In the genomic region with DNA sequence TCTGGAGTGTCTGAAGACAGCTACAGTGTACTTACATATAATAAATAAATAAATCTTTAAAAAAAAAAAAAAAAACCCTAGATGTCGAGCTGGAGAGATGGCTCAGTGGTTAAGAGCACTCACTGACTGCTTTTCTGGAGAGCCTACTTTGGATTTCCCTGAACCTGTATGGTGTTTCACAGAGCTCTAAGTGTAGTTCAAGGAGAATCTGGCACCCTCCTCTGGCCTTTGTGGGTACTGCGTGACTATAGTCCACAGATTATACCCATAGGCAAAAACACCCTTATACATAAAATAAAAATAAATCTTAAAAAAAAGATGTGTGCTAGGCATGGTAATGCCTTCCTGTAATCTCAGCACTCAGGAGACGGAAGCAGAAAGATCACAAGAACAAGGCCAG, we compare ENCODE assay signal across 8 mouse cellular contexts. TPM values are rescaled to one million over a fixed set of nuclear protein-coding genes. Genes with fewer than 3 reads are reported as not detected.
A peak's percentile ranks its signal among the peaks of the same experiment; 100 is the strongest.
DNase-seq lines count a peak whose midpoint lies in the region; ATAC-seq and TF ChIP-seq lines count a peak whose summit lies in the region.
"Had no signal": no experiment of that assay in that cellular context is flagged by ENCODE, and none has a peak within 500 bp of the region (broad histone marks: within the 10 kb centered on the region; RNA-seq: fewer than 3 reads in every experiment).

No protein-coding gene starts in this region.

- no peak for TF ChIP-seq CTCF in G1E (IDR thresholded peaks at IDR 0.05; ENCODE audit: low read depth, low read length)
- TF ChIP-seq CTCF in heart, postnatal 0 days (IDR thresholded peaks at IDR 0.05; ENCODE audit: low read depth) = peak; percentile 70
- no peak; the same call in 1 of the 2 replicates for TF ChIP-seq CTCF in lung, adult 2 months (IDR thresholded peaks at IDR 0.05; ENCODE audit: insufficient read depth, low read length)

- H3K9me3 ChIP-seq in G1E (replicated peaks) = no peaks in the 10 kb centered on the region
- no peaks in the 10 kb centered on the region for H3K9me3 ChIP-seq in embryonic facial prominence, embryonic 11.5 days (replicated peaks; ENCODE audit: control insufficient read depth, low read length)
- no peaks in the 10 kb centered on the region for H3K9me3 ChIP-seq in heart, postnatal 0 days (replicated peaks; ENCODE audit: control insufficient read depth, low read length)
- H3K9me3 ChIP-seq: lung, embryonic 15.5 days had no signal

- peaks cover 95% of the 10 kb centered on the region for H3K36me3 ChIP-seq in G1E (replicated peaks)
- H3K36me3 ChIP-seq in embryonic facial prominence, embryonic 11.5 days (replicated peaks; ENCODE audit: control insufficient read depth, insufficient read depth, low read depth, low read length) = no peaks in the 10 kb centered on the region; the same call in none of the 2 replicates
- H3K36me3 ChIP-seq in heart, postnatal 0 days (replicated peaks; ENCODE audit: control insufficient read depth, insufficient read depth, low read length) = peaks cover 71% of the 10 kb centered on the region

- H3K9ac ChIP-seq in embryonic facial prominence, embryonic 11.5 days (replicated peaks; ENCODE audit: low read length) = no peak overlapping the region
- H3K9ac ChIP-seq in heart, postnatal 0 days (replicated peaks; ENCODE audit: low read depth, low read length) = no peak overlapping the region
- H3K9ac ChIP-seq: lung, embryonic 15.5 days had no signal

- no peak for TF ChIP-seq POLR2A in lung, adult 2 months (IDR thresholded peaks at IDR 0.05; ENCODE audit: borderline replicate concordance, extremely low read depth, low read depth, low read length)

- no peak for ATAC-seq in G1E (ENCODE audit: extremely low read depth, insufficient number of reproducible peaks, low FRiP score, poor library complexity, severe bottlenecking)
- ATAC-seq in embryonic facial prominence, embryonic 11.5 days (replicated peaks; ENCODE audit: insufficient number of reproducible peaks, low FRiP score, low TSS enrichment, low read depth) = 0 out of 2 replicates have a peak, but pooled peaks have one; percentile 65
- peak; percentile 64 for ATAC-seq in heart, postnatal 0 days (ENCODE audit: insufficient read depth, low read depth)

- H3K27ac ChIP-seq in embryonic facial prominence, embryonic 11.5 days (replicated peaks; ENCODE audit: low read depth, low read length) = no peak overlapping the region
- H3K27ac ChIP-seq in heart, postnatal 0 days (ENCODE audit: low read depth) = no peak overlapping the region
- H3K27ac ChIP-seq: lung, embryonic 15.5 days had no signal

- H3K4me3 ChIP-seq in G1E (ENCODE audit: low read depth, low read length) = no peak overlapping the region
- H3K4me3 ChIP-seq in embryonic facial prominence, embryonic 11.5 days (ENCODE audit: low read depth, low read length) = no peak overlapping the region
- no peak overlapping the region for H3K4me3 ChIP-seq in heart, postnatal 0 days (ENCODE audit: low read depth, low read length)
- H3K4me3 ChIP-seq in lung, adult 2 months (replicated peaks; ENCODE audit: extremely low read depth, low read depth, low read length) = no peak overlapping the region
- H3K4me3 ChIP-seq: lung, embryonic 15.5 days had no signal

- 58% methylated on average over 3 of the region's 3 CpGs for WGBS in embryonic facial prominence, embryonic 11.5 days
- WGBS in heart, postnatal 0 days = 64% methylated on average over 3 of the region's 3 CpGs
- 54% methylated on average over 3 of the region's 3 CpGs for WGBS in lung, adult 2 months

- no peak overlapping the region for H3K4me2 ChIP-seq in embryonic facial prominence, embryonic 11.5 days (ENCODE audit: low read depth, low read length)
- H3K4me2 ChIP-seq in heart, postnatal 0 days (ENCODE audit: low read depth, low read length) = no peak overlapping the region
- H3K4me2 ChIP-seq: lung, embryonic 15.5 days had no signal

- peak; percentile 33 for DNase-seq in G1E (ENCODE audit: low spot score)
- DNase-seq in adrenal gland, postnatal 14 days = peak; percentile 69
- DNase-seq in embryonic facial prominence, embryonic 11.5 days (ENCODE audit: low spot score) = peak; percentile 79
- DNase-seq in heart, postnatal 0 days (ENCODE audit: low spot score) = peak; percentile 29
- DNase-seq in layer of hippocampus, adult 18-20 months (ENCODE audit: low spot score in 2 of 2) = peak; percentile 37 to 87
- DNase-seq in lung, adult 2 months = peak; percentile 66
- DNase-seq in right cerebral cortex, postnatal 10 days (ENCODE audit: low spot score in 2 of 2) = peak; percentile 71 to 81

- H3K4me1 ChIP-seq in G1E (ENCODE audit: insufficient read depth, low read depth, low read length) = peaks cover 1% of the 10 kb centered on the region; the same call in 1 of the 2 replicates
- no peaks in the 10 kb centered on the region for H3K4me1 ChIP-seq in embryonic facial prominence, embryonic 11.5 days (ENCODE audit: control insufficient read depth, insufficient read depth, low read length)
- H3K4me1 ChIP-seq in heart, postnatal 0 days (ENCODE audit: control insufficient read depth, insufficient read depth) = no peaks in the 10 kb centered on the region
- H3K4me1 ChIP-seq in lung, adult 2 months (ENCODE audit: control insufficient read depth, insufficient read depth, low read length) = no peaks in the 10 kb centered on the region
- H3K4me1 ChIP-seq: lung, embryonic 15.5 days had no signal

- TF ChIP-seq EP300 in heart, postnatal 0 days (IDR thresholded peaks at IDR 0.05; ENCODE audit: low read depth) = no peak

- H3K27me3 ChIP-seq in G1E (ENCODE audit: insufficient read depth, low read length) = no peaks in the 10 kb centered on the region
- no peaks in the 10 kb centered on the region for H3K27me3 ChIP-seq in embryonic facial prominence, embryonic 11.5 days (ENCODE audit: control insufficient read depth, insufficient read depth, low read length)
- H3K27me3 ChIP-seq in heart, postnatal 0 days (ENCODE audit: control insufficient read depth, insufficient read depth, low read length) = no peaks in the 10 kb centered on the region
- H3K27me3 ChIP-seq: lung, embryonic 15.5 days had no signal

RNA-seq across cellular contexts. Expression of a gene that starts 14.5 kb away (rescaled TPM):
- 79.8 and 89.5 TPM in 2 replicates for total RNA-seq in G1E (2014; fragmentation: Nextera tagmentation)
- total RNA-seq in G1E (2017) = 59.2 and 80.4 TPM in 2 replicates
- polyA plus RNA-seq in G1E (2012) = 17.9 and 24.5 TPM in 2 replicates
- 37.6 and 38.6 TPM in 2 replicates for total RNA-seq in adrenal gland, postnatal 14 days (2021)
- polyA plus RNA-seq in embryonic facial prominence, embryonic 11.5 days (2014; fragmentation: Nextera tagmentation; extraction: Ambion mirVana) = 52.5 and 55.9 TPM in 2 replicates
- total RNA-seq in heart, postnatal 0 days (2014; rRNA removed; ENCODE audit: low replicate concordance) = 27.4 and 53.1 TPM in 2 replicates
- polyA plus RNA-seq in heart, postnatal 0 days (2015; fragmentation: Nextera tagmentation; extraction: Ambion mirVana) = 7.6 and 10.0 TPM in 2 replicates
- 10 to 100 TPM; 25.3 to 28.8 TPM for total RNA-seq in layer of hippocampus, adult 18-20 months (2021)
- polyA plus RNA-seq in lung, adult 2 months (2012; rRNA removed) = 23.1 and 41.0 TPM in 2 replicates

RNA-seq across cellular contexts. Expression of a gene that starts 19.7 kb away (rescaled TPM):
- total RNA-seq in G1E (2014; fragmentation: Nextera tagmentation) = not detected in 2 replicates
- not detected in 2 replicates for total RNA-seq in G1E (2017)
- not detected in 2 replicates for polyA plus RNA-seq in G1E (2012)
- total RNA-seq in adrenal gland, postnatal 14 days (2021) = 10.6 and 19.4 TPM in 2 replicates
- 79.6 and 98.0 TPM in 2 replicates for polyA plus RNA-seq in embryonic facial prominence, embryonic 11.5 days (2014; fragmentation: Nextera tagmentation; extraction: Ambion mirVana)
- total RNA-seq in heart, postnatal 0 days (2014; rRNA removed; ENCODE audit: low replicate concordance) = 0.31 and 2.0 TPM in 2 replicates
- polyA plus RNA-seq in heart, postnatal 0 days (2015; fragmentation: Nextera tagmentation; extraction: Ambion mirVana) = 0.16 and 0.78 TPM in 2 replicates
- total RNA-seq in layer of hippocampus, adult 18-20 months (2021) = 100 to 1,000 TPM; 560 to 580 TPM
- polyA plus RNA-seq in lung, adult 2 months (2012; rRNA removed) = 0.13 TPM in 1 of 2 replicates, not detected in the other

RNA-seq across cellular contexts. Expression of a gene that starts 30.7 kb away (rescaled TPM):
- total RNA-seq in G1E (2014; fragmentation: Nextera tagmentation) (22.2 and 22.3 TPM in 2 replicates), G1E (2017) (40.0 and 40.5 TPM in 2 replicates)
- 26.0 and 28.1 TPM in 2 replicates for polyA plus RNA-seq in G1E (2012)
- total RNA-seq in adrenal gland, postnatal 14 days (2021) = 35.3 and 37.9 TPM in 2 replicates
- 29.1 and 37.0 TPM in 2 replicates for polyA plus RNA-seq in embryonic facial prominence, embryonic 11.5 days (2014; fragmentation: Nextera tagmentation; extraction: Ambion mirVana)
- total RNA-seq in heart, postnatal 0 days (2014; rRNA removed; ENCODE audit: low replicate concordance) = 26.0 and 38.4 TPM in 2 replicates
- polyA plus RNA-seq in heart, postnatal 0 days (2015; fragmentation: Nextera tagmentation; extraction: Ambion mirVana) = 18.7 and 19.2 TPM in 2 replicates
- total RNA-seq in layer of hippocampus, adult 18-20 months (2021) = 10 to 100 TPM; 70.2 to 71.1 TPM
- 39.0 and 44.0 TPM in 2 replicates for polyA plus RNA-seq in lung, adult 2 months (2012; rRNA removed)

RNA-seq across cellular contexts. Expression of a gene that starts 31.2 kb away (rescaled TPM):
- 32.8 and 35.0 TPM in 2 replicates for total RNA-seq in G1E (2014; fragmentation: Nextera tagmentation)
- 28.5 and 32.1 TPM in 2 replicates for total RNA-seq in G1E (2017)
- polyA plus RNA-seq in G1E (2012) = 17.5 and 25.0 TPM in 2 replicates
- 36.4 and 49.3 TPM in 2 replicates for total RNA-seq in adrenal gland, postnatal 14 days (2021)
- 49.7 and 50.8 TPM in 2 replicates for polyA plus RNA-seq in embryonic facial prominence, embryonic 11.5 days (2014; fragmentation: Nextera tagmentation; extraction: Ambion mirVana)
- 11.4 and 17.9 TPM in 2 replicates for total RNA-seq in heart, postnatal 0 days (2014; rRNA removed; ENCODE audit: low replicate concordance)
- polyA plus RNA-seq in heart, postnatal 0 days (2015; fragmentation: Nextera tagmentation; extraction: Ambion mirVana) = 54.8 and 59.4 TPM in 2 replicates
- 10 to 100 TPM; 41.1 to 46.0 TPM for total RNA-seq in layer of hippocampus, adult 18-20 months (2021)
- polyA plus RNA-seq in lung, adult 2 months (2012; rRNA removed) = 29.1 and 42.9 TPM in 2 replicates

RNA-seq across cellular contexts. Expression of a gene that starts 45.9 kb away (rescaled TPM):
- total RNA-seq in G1E (2014; fragmentation: Nextera tagmentation) = 13.8 and 16.1 TPM in 2 replicates
- 15.3 and 18.9 TPM in 2 replicates for total RNA-seq in G1E (2017)
- polyA plus RNA-seq in G1E (2012) = 23.9 and 29.9 TPM in 2 replicates
- total RNA-seq in adrenal gland, postnatal 14 days (2021) = 15.5 and 24.2 TPM in 2 replicates
- polyA plus RNA-seq in embryonic facial prominence, embryonic 11.5 days (2014; fragmentation: Nextera tagmentation; extraction: Ambion mirVana) = 15.2 and 18.5 TPM in 2 replicates
- total RNA-seq in heart, postnatal 0 days (2014; rRNA removed; ENCODE audit: low replicate concordance) = 11.1 and 21.1 TPM in 2 replicates
- polyA plus RNA-seq in heart, postnatal 0 days (2015; fragmentation: Nextera tagmentation; extraction: Ambion mirVana) = 5.9 and 7.6 TPM in 2 replicates
- 10 to 100 TPM; 37.1 to 43.2 TPM for total RNA-seq in layer of hippocampus, adult 18-20 months (2021)
- polyA plus RNA-seq in lung, adult 2 months (2012; rRNA removed) = 60.5 and 89.8 TPM in 2 replicates

Comparison
In these comparisons a context has a peak if more than half of its experiments do, and no peak if none do; other contexts are left out.
1. DNase-seq: peak in every context shown above with its lines; median percentile 79 in embryonic facial prominence, embryonic 11.5 days; 76 in right cerebral cortex, postnatal 10 days; 69 in adrenal gland, postnatal 14 days; 66 in lung, adult 2 months; 62 in layer of hippocampus, adult 18-20 months; 33 in G1E; 29 in heart, postnatal 0 days.
2. RNA of a gene that starts 19.7 kb away (total RNA-seq): 560 to 580 TPM in layer of hippocampus, adult 18-20 months; 10.6 to 19.4 TPM in adrenal gland, postnatal 14 days, 0.31 to 2.0 TPM in heart, postnatal 0 days and not detected in G1E; every median in the first group is over 10 times any median in the second.